Mouse (Mus musculus) ZHBTc4 (cell line): ENCODE data around the gene Ids.
"Not testable (repeated sequence)": the region's sequence is repeated elsewhere in the genome, so short reads cannot be mapped to it uniquely, and the experiment has no call there.

Experiments
- DNase-seq: peaks from one replicate; pipeline ENCODE4 v3.0.0-alpha.2; 2011; ENCODE audit warnings: low read depth, low spot score

Ids gene

DNA sequence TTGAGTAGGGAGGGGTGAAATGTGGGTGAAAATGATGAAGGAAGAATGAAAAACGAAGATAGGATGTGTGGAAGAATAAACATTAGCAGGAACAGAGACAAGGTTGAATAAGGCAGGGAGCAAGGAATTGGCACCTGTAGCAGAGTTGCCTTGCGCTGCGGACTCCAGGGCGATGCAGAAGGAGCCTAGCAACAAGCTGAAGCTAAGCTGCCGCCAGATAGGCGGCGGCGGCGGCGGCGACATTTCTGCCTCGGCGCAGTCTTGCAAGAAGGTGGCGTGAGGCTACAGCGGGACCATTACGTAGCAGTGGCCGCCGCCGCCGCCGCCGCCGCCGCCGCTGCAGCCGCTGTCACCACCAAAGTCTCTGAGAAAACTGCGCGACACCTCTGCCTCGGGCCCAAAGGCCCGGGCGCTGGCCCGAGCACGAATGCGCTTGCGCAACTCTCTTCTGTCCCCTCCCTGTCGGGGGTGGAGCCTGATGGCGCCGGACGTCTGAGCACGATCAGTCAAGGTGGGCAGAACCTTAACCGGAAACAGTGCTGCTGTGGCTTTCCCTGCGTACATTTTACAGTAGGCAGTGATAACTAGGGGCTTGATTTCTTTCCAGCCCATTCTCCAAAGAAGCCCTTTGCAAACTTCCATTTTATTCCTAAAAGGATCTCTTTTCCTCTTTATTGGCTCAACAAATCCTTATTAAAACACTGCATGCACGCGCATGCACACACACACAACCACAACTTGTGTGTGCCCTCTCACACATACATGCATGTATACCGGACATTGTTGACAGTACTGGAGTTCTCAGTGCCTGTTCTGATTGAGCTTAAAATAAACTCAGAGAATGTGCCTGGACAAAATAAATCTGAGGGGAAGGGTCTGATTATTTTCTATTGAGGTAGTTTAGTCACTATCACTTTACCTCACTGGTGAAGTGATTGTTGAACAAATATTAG is at the start of gene Ids:
Ids (minus strand) TSS at position 424 of the 953 bp plus-strand sequence.
- peak; percentile 93 for DNase-seq

DNA sequence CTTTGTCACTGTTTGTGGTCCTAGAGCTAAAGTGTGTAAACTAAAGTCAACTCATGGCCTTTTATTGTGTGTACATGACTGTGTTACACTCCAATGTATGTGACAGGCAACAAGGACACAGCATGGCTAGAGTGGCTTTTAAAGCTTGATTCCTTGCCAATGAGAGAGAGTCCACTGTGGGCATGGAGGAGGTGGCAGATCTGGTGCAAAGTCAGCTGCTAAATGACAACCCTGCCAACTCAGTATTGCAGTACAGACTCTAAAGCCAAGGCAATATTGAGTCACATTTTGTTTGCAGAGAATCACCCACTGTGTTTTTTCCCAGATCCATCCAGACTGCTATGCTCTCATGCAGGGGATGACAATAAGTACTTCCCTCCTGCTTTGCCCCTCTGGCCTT is 27.8 kb upstream of the Ids start:
- DNase-seq, result not testable (repeated sequence)

DNA sequence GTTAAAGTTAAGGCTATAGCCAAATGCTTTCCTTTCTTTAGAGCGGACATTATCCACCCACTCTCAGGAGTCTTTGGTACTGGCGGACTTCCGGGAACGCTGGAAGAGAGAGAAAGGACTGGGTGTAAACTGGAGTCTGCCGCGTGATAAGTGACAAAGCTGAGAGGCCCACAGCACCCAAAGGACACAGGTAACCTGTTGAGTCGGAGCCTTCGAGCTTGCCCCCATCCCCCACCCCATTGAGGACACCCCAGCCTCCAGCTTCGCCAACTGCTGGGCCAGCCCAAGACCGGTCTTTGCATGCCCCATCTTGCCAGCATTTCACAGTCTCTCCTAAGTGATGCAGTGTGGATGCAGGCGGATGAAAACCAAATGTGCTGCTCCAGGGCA is 21.1 kb upstream of the Ids start:
- no peak for DNase-seq

DNA sequence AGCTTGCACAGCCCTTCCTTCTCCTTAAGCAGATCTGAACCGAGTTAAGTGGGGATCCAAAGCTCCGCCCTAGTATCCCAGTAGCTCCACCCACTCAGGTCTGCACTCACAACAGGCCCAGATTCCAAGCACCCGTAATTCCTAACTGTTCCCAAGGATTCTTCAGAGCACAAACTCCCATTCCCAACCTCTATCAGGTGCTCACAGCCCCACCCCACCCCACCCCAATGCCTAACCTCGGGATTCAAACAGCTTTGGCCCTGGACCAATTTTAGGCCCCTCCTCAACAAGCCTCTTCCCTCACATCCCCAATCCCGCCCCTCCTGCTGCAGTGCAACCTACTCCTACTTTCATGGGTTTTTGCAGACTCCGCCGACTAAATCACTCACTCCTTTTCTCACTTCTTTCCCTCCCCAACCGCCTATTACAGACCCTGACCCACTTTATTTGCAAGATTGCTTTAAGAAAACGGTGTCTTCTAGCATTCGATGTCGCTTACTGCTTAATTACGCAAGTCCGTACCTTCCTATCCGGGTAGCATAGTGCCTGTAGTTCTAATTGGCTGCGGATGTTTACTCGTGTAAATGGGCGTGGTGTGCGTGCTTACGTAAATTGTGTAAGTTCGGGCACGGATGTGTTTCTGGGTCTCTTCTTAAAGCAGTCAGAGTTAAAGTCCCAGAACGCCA is 20.5 kb upstream of the Ids start, which contains the start of gene 1110012L19Rik:
1110012L19Rik (plus strand) TSS at position 602 of the 686 bp plus-strand sequence.
- DNase-seq, result peak; percentile 81

DNA sequence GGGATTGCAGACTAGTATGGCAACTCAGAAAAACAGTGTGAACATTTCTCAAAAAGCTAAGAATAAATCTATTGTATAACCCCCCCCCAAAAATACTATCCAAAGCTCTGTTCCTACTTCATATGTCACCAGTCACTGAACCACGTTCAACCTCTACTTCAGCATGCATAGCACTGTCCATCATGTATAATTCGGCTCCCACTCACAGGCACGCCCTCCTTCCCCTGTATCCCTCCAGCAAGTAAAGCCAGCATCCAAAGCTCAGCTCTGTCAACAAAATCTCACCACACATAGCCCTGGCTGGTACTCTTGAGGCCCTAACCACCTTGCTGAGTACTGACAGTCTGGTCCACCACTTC is 20.0 kb upstream of the Ids start:
- DNase-seq, result no peak

DNA sequence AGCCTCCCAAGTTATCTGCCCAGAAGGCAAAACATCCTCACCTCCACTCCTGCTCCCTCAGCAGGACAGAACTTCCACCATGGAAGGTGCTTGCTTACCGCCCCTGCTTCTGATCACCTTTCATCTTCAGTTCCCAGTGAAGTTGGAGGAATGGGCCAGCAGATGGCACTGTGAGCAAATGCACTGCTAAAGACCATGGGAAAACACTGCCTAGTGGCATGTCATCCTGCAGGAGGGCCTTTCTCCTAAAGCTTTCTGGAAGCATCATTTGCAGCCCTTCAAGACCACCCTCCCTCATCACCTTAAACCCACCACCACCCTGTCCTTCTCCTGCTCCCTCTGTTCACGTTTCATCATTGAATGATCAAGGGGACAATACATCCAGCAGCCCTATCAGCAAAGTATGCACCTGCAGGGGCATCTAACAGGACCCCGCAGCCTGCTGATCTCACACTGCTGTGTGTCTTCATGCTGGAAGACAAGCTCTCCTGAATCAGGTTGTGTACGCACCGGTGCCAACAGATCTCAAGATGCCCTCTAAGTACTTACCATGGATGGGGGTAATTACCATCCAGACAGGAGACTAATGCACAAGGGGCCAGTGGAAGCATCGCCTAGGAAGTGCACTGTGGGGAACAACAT is 9.7 kb upstream of the Ids start:
- DNase-seq, result not testable (repeated sequence)

DNA sequence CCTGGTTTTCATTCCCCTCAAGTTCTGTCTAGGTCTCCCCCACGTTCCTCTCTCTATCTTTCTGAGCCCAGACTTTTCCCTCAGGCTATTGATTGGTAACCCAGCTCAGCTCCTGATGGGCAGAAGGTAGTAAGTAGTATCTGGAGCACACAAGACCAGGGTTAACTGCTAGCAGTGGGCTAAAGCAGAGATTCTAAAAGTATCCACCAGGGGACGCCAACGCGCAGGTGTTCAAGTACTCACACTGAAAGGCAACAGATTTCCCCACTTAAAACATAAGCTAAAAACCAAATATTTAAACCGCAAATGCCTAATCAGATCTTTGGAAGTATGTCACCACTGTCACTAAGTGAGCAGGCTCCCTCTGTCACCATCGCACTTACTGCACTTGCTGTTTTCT is 4.9 kb upstream of the Ids start:
- DNase-seq, result not testable (repeated sequence)

DNA sequence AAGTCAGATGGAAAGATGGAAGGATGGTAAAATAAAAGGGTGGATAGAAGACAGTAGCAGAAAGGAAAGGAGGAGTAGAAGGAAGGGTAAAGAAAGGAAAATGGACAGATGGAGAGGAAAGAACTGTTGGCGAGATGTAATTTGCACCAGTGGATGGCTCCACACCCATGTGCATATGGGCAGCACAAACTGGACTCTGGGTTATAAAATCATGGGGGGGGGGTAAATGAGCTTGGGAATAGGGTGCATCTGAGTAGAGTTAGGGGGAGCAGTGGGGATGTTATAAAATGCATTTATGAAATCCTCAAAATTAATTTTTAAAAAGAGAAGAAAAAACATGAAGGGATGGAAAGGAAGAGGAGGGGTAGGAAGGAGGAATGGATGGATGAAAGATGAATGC is 682 bp downstream of the Ids start:
- DNase-seq, result no peak

DNA sequence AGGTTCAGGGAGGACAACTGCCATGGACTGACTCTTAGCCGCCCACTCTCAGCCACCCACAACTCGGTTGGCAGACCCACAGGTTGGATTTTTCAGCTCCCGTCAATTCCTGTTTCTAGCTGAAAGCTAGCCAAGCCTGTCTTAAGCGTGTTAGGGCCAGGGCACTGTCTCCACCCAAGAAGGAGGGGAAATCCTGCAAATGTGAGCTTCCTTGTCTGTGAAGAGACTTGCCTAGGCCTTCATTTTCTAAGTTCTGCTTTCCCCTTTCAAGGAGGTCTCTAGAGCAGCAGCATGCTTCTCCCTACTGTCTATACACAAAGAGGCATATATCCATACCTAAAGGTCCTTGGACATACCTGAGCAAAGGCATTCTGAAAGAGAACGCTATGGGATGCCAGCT is 1.4 kb downstream of the Ids start:
- no peak for DNase-seq

DNA sequence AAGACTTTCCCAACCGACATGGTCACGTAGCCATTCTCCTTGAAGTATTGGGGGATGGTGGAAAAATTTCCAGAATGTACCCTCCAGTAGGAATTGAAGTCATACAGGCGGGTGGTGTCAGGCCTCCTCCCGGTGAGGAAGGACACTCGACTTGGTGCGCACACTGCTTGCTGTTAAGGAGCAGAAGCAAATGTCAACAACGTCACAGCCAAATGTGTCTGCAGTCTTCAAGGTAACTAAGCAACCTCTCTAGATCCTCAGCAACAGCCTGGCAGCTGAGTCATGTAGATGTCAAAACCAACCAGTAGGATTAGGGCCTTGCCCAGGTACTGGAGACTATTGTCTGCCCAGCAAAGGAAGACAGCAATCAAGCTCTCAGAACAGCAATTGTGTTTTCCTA is 1.9 kb downstream of the Ids start:
- DNase-seq, result no peak

DNA sequence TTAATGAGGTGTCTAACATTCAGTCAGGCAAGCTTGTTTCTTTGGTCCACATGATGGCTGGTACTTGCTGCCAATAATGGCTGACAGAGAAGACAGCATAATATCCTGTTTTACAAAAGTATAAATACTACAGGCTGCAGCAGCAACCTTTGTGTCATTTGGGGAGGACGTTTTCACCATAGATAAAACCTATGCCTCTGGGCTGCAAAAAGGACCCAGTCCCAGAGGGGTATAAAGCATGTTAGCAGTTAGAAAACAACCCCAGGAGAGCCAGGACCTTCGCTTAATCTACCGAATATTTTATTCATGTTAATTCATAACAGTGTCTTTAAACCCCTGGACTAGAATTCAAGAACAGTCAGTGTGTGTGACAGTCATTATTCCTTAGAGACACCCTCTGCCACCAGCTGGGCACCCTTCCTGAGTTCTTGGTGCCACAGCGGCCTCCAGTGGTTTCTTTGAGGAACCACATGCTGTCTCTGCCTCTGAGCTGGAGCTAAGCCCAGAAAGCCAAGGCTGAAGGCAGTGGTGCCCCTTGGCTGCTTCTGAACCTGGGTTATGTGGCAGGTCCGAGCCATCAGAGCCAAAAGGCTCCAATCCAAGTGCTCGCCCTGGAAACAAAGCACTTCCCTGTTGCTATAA is 34.6 kb downstream of the Ids start:
- DNase-seq, result peak; percentile 70

DNA sequence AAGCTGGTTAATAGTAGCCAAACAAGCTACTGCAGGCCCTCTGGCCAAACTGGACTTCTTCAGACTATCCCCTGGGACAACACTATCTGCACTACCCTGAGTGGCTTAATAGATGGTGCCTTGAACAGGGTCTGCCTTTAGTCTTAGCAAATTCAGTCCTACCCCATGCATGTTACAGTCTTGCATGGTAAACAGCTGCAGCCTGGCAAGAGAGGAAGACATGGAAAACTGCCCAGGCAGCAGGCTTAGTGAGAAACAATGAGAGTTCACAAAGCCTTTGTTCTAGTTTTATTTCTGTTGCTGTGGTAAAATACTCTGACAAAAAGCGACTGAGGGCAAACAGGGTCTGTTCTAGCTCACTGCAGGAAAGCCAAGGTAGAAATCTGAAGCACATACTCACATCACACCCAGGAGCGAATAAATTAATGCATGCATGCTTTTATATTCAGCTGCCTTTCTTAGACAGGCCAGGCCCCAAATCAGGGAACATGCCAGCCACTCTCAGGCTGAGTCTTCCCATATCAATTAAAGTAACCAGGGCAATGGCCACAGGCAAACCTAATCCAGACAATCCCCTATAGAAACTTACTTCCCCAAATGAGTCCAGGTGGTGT is 36.2 kb downstream of the Ids start:
- DNase-seq, result no peak

DNA sequence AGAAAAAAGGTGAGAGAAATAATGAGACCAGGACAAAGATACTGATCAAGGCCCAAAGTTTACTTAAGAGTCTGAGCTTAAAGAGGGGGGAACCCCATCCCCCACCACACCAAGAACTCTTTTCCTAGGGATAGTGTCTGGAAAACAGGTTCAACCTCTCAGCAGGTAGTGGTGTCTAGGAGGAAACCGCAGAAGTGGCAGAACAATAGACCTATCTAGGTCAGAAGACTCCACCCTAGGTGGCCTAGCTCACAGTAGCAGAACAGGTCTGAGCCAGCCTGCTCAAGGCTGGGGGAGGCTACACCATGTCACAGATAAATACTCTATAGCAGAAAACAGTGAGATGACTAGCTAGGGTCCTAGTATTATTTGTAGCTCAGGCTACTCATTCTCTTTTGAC is 37.2 kb downstream of the Ids start:
- DNase-seq, result peak; percentile 68

DNA sequence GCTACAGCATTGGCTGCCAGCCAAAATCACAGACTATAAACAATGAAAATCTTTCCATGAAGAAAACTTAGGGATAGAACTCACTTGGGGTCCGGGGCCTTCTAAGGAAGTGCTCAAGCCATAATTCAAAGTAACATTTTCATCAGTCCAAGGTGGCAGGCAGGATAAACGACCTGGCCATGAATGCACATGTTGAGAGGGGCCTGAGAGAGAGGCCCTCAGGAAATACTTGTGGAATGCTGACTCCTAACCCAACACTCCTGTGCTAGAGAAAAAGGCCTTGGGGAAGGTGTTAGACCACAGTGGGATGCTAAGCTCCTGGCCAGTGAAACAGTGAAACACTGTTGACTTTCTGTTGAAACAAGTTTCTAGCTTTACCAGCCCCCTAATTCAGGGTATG is 45.6 kb downstream of the Ids start:
- DNase-seq, result no peak

DNA sequence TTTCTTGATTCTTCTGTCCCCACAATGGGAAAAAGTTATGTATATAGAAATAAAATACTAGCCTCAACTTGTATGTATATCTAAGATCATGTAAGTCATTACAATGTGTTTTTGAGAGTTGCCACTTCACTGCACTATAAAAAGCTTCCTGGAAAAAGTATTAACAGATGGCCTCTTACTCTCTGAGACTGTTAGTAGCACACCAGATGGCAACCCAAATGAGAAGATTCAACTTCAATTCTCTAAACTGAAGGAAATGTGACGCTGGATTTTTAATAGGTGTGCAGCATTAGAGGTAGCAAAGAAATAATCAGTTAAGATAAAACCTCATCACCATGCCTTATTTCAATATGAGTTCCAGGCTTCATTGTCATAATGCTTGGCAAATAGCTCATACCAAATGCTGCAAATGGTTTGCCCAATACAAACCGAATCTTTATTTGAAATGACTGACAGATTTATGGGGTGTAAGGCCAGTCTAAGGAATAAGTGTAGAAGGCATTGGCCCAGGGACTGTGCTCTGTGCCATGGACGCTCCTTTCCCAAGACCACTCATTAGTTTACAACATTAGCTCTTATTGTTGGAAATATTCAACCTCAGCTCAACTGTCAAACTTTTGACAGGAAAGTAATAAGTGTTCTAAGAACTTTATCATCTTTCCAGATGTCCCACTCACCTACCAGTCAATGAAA is 49.8 kb downstream of the Ids start:
- no peak for DNase-seq
